Mouse (Mus musculus) hindbrain, embryonic 16.5 days (tissue): ENCODE results near the gene Ly6g6e. TPM values are rescaled to one million over a fixed set of nuclear protein-coding genes. Genes with fewer than 3 reads are reported as not detected.
A peak's percentile ranks its signal among the peaks of the same experiment; 100 is the strongest.

Experiments used
- ATAC-seq: fragments of 200-750 bp; cut with Nextera tagmentation; 2 replicates; pipeline ENCODE4 v1.8.0; 2017; ENCODE audit warnings: moderate TSS enrichment, moderate library complexity
- H3K27ac ChIP-seq: fragments of 300-500 bp; sonication (generic); 2 replicates; pipeline ENCODE4 v1.5.1; 2014; ENCODE audit warnings: low read depth, mild to moderate bottlenecking, control low read depth, low read length, moderate library complexity
- H3K27me3 ChIP-seq: fragments of 300-500 bp; sonication (generic); replicated peaks from 2 replicates; pipeline ENCODE4 v1.6.1; 2014; ENCODE audit warnings: low read length; ENCODE audit not compliant: control insufficient read depth, insufficient read depth
- H3K36me3 ChIP-seq: fragments of 300-500 bp; sonication (generic); 2 replicates; pipeline ENCODE4 v1.6.1; 2014; ENCODE audit warnings: mild to moderate bottlenecking, low read length, moderate library complexity, mixed read lengths; ENCODE audit not compliant: control insufficient read depth, insufficient read depth
- H3K4me1 ChIP-seq: fragments of 300-500 bp; sonication (generic); 2 replicates; pipeline ENCODE4 v1.6.1; 2014; ENCODE audit warnings: low read depth, low read length; ENCODE audit not compliant: control insufficient read depth, insufficient read depth
- H3K4me2 ChIP-seq: fragments of 300-500 bp; sonication (generic); 2 replicates; pipeline ENCODE4 v1.6.1; 2014; ENCODE audit warnings: mild to moderate bottlenecking, low read length, control low read depth, moderate library complexity
- H3K4me3 ChIP-seq: fragments of 300-500 bp; sonication (generic); 2 replicates; pipeline ENCODE4 v1.5.1; 2014; ENCODE audit warnings: mild to moderate bottlenecking, low read length, control low read depth, moderate library complexity
- H3K9ac ChIP-seq: fragments of 300-500 bp; sonication (generic); 2 replicates; pipeline ENCODE4 v1.6.1; 2014; ENCODE audit warnings: low read depth, mild to moderate bottlenecking, control low read depth, low read length, moderate library complexity
- H3K9me3 ChIP-seq: fragments of 300-500 bp; sonication (generic); 2 replicates; pipeline ENCODE4 v1.6.1; 2014; ENCODE audit warnings: mild to moderate bottlenecking, low read length, moderate library complexity; ENCODE audit not compliant: control insufficient read depth
- WGBS: fragments of 180-500 bp; shearing (Covaris S2); extraction: QIAGEN DNeasy Blood & Tissue Kit; methylation state at CpG from one replicate; pipeline ENCODE4 v1.1.7; 2014; 5-methylcytosine and 5-hydroxymethylcytosine counted together
- polyA plus RNA-seq: library from polyadenylated mRNA; unstranded; fragments of >200 nt; fragmentation: Nextera tagmentation; extraction: Ambion mirVana; gene quantifications from 2 replicates; pipeline ENCODE4 v1.2.1, GENCODE M21; 2015

Ly6g6e gene
- polyA plus RNA-seq, 1 experiment from 2014 or later = 0.16 TPM

DNA sequence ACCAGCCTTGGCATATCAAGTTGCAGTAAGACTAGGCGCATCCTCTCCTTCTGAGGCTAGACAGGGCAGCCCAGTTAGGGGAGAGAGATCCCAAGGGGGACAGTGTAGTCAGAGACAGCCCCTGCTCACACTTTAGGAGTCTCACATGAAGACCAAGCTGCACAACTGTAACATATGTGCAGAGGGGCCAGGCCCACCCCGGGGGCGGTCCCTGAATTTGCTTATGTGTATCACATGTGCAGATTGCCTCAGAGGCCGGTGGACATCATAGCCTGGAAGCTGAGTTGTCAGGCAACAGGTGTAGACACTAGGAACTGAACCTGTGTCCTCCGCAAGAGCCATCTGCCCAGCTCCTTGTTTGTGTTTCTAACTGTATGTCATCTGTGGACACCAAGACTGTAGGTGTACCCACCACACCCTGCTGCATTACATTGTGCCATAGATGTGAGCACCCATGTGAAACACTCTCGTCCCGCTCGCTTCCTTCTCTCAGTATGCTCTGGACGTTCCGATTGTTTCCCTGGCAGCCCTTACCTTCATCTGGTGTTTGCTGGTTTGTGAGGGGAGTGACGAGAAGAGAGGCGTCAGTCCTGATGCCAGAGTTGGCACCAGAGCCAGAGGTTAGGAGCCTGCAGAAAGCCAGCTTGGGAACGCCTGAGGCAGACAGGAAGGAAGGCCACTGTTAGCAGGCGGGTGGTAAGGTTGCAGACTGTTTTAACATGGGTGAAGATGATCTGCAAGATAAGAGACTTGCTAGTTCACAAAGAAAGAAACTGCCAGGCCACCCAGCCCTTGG lies 15.9 kb downstream of the Ly6g6e start:
- Histone ChIP-seq H3K9ac (no peak overlapping the region), H3K4me3 (no peak overlapping the region), H3K4me2 (no peak overlapping the region), H3K36me3 (peaks cover 30% of the 10 kb centered on the region), H3K27me3 (no peaks in the 10 kb centered on the region), H3K9me3 (no peaks in the 10 kb centered on the region), H3K4me1 (peaks cover 8% of the 10 kb centered on the region), H3K27ac (no peak overlapping the region)
- ATAC-seq = no peak
- 89% methylated on average over 14 of the region's 14 CpGs for WGBS

DNA sequence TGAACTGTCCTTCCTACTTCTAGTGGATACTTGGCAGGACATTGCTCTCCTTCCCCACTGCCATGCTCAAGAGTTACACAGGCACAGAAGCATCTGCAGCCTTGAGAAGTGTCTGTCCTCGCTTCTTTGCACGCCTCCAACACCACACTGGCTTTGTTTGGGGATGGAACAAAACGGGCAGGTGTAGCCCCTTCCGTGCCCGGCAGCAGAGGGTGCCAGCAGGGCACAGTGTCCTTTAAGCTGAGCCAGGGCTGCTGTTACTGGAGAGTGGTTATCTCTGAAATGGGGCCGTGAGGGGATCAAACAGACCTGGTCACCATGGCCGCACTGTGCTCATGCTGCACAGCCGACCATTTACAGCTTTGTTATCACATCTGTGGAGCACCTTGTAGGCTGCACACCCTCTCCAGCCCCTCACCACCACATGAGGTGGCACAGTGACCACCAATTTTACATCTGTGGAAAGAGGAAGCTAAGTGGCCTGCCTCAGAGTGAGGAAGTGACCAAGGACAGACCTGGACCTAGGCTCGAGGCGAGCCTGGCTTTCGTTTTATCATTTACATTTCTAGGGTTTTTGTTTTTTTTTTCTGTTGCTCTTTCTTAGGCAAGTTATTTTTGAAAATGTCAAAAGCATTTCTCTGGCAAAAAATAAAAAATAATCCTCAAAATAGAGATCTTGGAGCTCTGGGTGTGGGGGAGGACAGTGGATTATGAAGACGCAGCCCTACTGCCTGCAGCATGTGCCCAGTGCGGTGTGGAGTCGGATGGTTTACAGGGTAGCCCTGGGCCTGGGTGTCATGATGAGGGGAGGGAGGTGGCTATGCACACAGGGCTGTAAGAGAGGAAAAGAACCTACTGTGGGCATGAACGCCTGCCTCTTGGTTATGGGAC lies 18.0 kb downstream of the Ly6g6e start:
- H3K27me3 ChIP-seq = no peaks in the 10 kb centered on the region
- peaks cover 37% of the 10 kb centered on the region for H3K36me3 ChIP-seq
- H3K27ac ChIP-seq = no peak overlapping the region
- no peak overlapping the region for H3K9ac ChIP-seq
- peaks cover 8% of the 10 kb centered on the region for H3K4me1 ChIP-seq
- 94% methylated on average over 15 of the region's 15 CpGs for WGBS
- no peak overlapping the region for H3K4me3 ChIP-seq
- H3K9me3 ChIP-seq = no peaks in the 10 kb centered on the region
- H3K4me2 ChIP-seq = no peak overlapping the region
- ATAC-seq = no peak

DNA sequence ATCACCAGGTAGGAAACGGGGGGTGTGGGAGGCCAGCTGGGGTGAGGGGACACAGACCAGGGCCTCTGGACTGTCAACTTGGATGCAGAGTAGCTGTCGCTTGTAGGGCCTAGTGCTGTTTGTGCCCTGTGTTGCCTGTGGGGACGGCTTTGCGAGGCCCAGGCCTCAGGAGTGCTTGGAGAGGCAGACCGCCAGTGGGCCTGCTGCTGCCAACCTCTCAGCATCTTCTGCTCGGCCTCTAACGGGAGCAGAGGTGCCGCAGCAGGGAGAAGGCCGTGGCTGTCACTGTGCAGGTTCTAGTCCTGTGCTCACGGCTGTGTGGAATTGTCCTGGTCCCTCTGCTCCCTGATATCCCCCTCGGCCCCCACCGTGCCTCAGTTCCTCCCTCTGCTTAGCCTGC lies 19.9 kb downstream of the Ly6g6e start:
- Histone ChIP-seq H3K9me3 (no peaks in the 10 kb centered on the region), H3K27ac (no peak overlapping the region), H3K36me3 (peaks cover 52% of the 10 kb centered on the region), H3K27me3 (no peaks in the 10 kb centered on the region), H3K4me3 (no peak overlapping the region), H3K9ac (no peak overlapping the region), H3K4me2 (no peak overlapping the region), H3K4me1 (no peaks in the 10 kb centered on the region)
- no peak for ATAC-seq
- WGBS = 86% methylated on average over 11 of the region's 12 CpGs

DNA sequence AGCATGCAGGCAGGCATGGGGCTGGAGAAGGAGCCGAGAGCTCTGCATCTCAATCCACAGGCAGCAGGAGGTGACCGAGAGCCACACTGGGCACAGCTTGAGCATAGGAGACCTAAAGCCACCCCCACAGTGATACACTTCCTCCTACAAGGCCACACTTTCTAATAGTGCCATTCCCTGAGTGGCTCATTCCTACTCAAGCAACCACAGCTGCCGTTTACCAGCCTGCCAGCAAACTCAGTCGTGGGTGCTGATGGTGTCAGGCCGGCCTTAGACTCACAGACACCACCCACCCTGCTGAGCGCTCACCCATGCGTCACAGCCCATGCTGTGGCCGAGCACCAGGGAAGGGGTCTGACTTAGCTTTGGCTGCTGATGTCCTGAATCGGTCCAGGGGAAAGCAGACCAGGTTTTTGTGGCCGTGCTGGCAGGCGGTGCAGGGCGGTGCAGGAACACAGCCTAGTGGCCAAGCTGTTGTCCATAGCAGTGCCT lies 20.5 kb downstream of the Ly6g6e start:
- Histone ChIP-seq H3K27me3 (no peaks in the 10 kb centered on the region), H3K36me3 (peaks cover 55% of the 10 kb centered on the region), H3K4me1 (no peaks in the 10 kb centered on the region), H3K4me3 (no peak overlapping the region), H3K4me2 (no peak overlapping the region), H3K9me3 (no peaks in the 10 kb centered on the region), H3K27ac (no peak overlapping the region), H3K9ac (no peak overlapping the region)
- no peak for ATAC-seq
- 76% methylated on average over 12 of the region's 12 CpGs for WGBS

DNA sequence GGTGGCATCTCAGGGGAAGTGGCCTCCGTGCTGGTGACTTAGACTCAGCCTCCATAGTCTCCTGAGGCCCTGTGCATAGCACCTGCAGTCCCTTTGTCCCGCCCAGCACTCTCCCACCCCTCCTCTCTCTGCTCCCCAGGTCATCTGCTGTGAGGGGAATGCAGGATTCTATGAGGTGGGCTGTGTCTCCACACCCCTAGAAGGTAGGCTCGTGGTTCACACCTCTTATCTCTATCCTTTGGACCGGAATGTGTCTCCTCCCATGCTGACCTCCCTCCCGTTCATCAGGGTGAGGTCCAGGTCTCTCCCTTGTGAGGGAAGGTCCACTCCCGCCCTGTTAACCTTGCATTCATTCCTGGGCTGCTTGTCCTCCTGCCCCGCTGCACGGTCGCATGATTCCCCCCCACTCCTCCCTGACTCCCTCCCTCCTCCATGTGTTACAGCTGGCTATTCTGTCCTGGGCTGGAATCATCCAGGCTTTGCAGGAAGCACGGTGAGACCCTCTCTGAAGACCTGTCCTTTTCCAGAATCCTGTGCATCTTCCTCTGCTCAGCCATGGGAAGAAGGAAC lies 23.6 kb downstream of the Ly6g6e start:
- no peak overlapping the region for H3K27ac ChIP-seq
- no peak overlapping the region for H3K4me3 ChIP-seq
- peaks cover 50% of the 10 kb centered on the region for H3K36me3 ChIP-seq
- no peaks in the 10 kb centered on the region for H3K9me3 ChIP-seq
- no peak overlapping the region for H3K9ac ChIP-seq
- 74% methylated on average over 10 of the region's 10 CpGs for WGBS
- no peak overlapping the region for H3K4me2 ChIP-seq
- 0 out of 2 replicates have a peak, but pooled peaks have one; percentile 18 for ATAC-seq
- no peaks in the 10 kb centered on the region for H3K4me1 ChIP-seq
- H3K27me3 ChIP-seq = no peaks in the 10 kb centered on the region

DNA sequence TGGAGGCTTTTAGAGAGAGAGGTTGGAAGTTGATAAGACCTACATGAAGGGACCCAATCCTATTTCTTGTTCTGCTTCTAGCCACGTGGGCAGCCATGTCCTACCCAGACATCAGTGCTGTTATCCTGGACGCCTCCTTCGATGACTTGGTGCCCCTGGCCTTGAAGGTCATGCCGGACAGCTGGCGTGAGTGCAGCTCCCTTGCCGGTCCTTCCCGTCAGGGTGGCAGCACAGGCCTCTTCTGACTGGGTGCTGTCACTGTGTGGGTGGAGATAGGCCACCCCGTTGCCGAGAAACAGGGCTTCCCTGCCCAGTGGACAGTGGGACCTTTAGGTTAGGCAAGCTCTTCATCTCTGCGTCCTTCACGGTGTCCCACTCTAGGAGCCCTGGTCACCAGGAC lies 24.5 kb downstream of the Ly6g6e start:
- 88% methylated on average over 11 of the region's 11 CpGs for WGBS
- no peak for ATAC-seq

DNA sequence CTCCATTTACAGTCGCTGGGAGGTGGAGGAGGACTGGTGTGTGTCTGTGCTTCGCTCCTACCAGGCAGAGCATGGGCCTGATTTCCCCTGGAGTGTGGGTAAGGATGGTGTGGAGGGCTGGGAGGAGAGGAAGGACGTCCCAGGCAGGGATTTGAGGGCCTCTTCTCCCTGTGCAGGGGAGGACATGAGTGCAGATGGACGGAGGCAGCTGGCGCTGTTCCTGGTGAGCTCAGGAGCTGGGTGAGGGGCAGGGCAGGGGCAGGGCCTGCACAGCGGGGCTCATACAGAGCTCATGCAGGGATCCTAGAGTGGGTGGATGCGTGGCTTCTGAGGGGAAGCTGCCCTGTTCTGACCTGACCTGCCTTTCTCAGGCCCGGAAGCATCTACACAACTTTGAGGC lies 25.6 kb downstream of the Ly6g6e start:
- H3K4me3 ChIP-seq = no peak overlapping the region
- no peaks in the 10 kb centered on the region for H3K27me3 ChIP-seq
- no peak for ATAC-seq
- H3K9me3 ChIP-seq = no peaks in the 10 kb centered on the region
- WGBS = 71% methylated on average over 8 of the region's 8 CpGs
- H3K4me2 ChIP-seq = no peak overlapping the region
- no peak overlapping the region for H3K9ac ChIP-seq
- H3K4me1 ChIP-seq = peaks cover 3% of the 10 kb centered on the region
- H3K36me3 ChIP-seq = peaks cover 45% of the 10 kb centered on the region
- no peak overlapping the region for H3K27ac ChIP-seq

More for the DNA sequence above, 24.5 kb downstream of the Ly6g6e start:
- H3K27ac ChIP-seq = no peak overlapping the region
- peaks cover 2% of the 10 kb centered on the region for H3K4me1 ChIP-seq
- no peak overlapping the region for H3K4me2 ChIP-seq
- H3K9me3 ChIP-seq = no peaks in the 10 kb centered on the region
- no peaks in the 10 kb centered on the region for H3K27me3 ChIP-seq
- no peak overlapping the region for H3K9ac ChIP-seq
- no peak overlapping the region for H3K4me3 ChIP-seq
- H3K36me3 ChIP-seq = peaks cover 50% of the 10 kb centered on the region

DNA sequence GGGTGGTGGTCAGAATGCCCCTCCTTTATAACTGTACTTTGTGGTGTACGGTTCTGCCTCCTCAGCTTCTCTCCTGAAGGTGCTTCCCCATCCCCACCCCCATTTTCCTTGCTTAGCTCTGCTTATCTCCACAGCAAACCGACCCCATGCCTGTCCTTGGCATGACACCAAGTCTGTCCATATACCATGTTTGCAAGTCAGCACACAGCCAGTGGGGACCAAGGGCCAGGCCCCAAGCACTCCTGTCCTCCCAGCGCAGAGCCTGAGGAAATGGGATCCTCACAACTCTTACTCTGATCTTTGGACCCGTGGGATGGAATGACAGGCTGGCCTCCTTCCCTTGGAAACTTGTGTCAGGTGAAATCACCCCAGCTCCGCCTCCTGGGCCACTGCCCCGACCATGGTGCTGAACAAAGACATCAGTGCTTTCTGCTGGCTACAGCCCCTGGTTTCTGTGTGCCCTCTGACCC lies 26.6 kb downstream of the Ly6g6e start:
- Histone ChIP-seq H3K36me3 (peaks cover 44% of the 10 kb centered on the region), H3K27me3 (no peaks in the 10 kb centered on the region), H3K27ac (no peak overlapping the region), H3K9me3 (no peaks in the 10 kb centered on the region), H3K4me3 (no peak overlapping the region), H3K4me1 (peaks cover 3% of the 10 kb centered on the region), H3K4me2 (no peak overlapping the region), H3K9ac (no peak overlapping the region)
- WGBS = 70% methylated on average over 6 of the region's 6 CpGs
- ATAC-seq = no peak

DNA sequence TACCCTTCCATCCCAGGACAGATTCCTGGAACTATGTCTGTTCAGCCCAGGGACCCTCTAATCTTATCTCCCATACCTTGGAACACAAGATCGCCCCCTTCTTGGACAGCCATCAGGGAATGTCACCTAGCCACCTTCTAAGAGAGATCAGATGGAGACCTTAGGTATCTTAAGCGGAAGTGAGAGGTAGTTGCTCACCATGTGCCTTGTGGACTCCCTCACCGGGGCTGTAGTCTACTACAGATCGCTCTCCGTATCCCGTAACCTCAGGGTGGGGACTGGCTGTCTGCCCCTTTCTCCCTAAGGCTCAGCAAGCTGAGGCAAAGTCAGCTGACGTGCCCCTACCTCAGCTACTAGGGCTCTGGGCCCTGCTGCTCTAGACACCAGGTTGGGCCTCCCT lies 27.4 kb downstream of the Ly6g6e start:
- 93% methylated on average over 7 of the region's 7 CpGs for WGBS
- peaks cover 3% of the 10 kb centered on the region for H3K4me1 ChIP-seq
- H3K27me3 ChIP-seq = no peaks in the 10 kb centered on the region
- no peak overlapping the region for H3K4me3 ChIP-seq
- peaks cover 38% of the 10 kb centered on the region for H3K36me3 ChIP-seq
- no peak overlapping the region for H3K4me2 ChIP-seq
- H3K9me3 ChIP-seq = no peaks in the 10 kb centered on the region
- H3K9ac ChIP-seq = no peak overlapping the region
- H3K27ac ChIP-seq = no peak overlapping the region
- no peak for ATAC-seq
